Mouse (Mus musculus) liver, embryonic 12.5 days (tissue): ENCODE data around the gene Btg4. TPM values are rescaled to one million over a fixed set of nuclear protein-coding genes. Genes with fewer than 3 reads are reported as not detected.

Experiments
- ATAC-seq: fragments of 200-750 bp; cut with Nextera tagmentation; 2 replicates; pipeline ENCODE4 v1.8.0; 2017; ENCODE audit warnings: moderate number of reproducible peaks, mild to moderate bottlenecking, moderate library complexity
- H3K27ac ChIP-seq: fragments of 300-500 bp; sonication (generic); 2 replicates; pipeline ENCODE4 v1.5.1; 2016; ENCODE audit warnings: mild to moderate bottlenecking
- H3K27me3 ChIP-seq: fragments of 300-500 bp; sonication (generic); replicated peaks from 2 replicates; pipeline ENCODE4 v1.6.1; 2016; ENCODE audit warnings: mild to moderate bottlenecking, moderate library complexity
- H3K36me3 ChIP-seq: fragments of 300-500 bp; sonication (generic); 2 replicates; pipeline ENCODE4 v1.6.1; 2016; ENCODE audit warnings: mild to moderate bottlenecking, moderate library complexity
- H3K4me1 ChIP-seq: fragments of 300-500 bp; sonication (generic); 2 replicates; pipeline ENCODE4 v1.6.1; 2016
- H3K4me2 ChIP-seq: fragments of 300-500 bp; sonication (generic); 2 replicates; pipeline ENCODE4 v1.6.1; 2016; ENCODE audit warnings: mild to moderate bottlenecking, moderate library complexity
- H3K4me3 ChIP-seq: fragments of 300-500 bp; sonication (generic); 2 replicates; pipeline ENCODE4 v1.5.1; 2016; ENCODE audit warnings: mild to moderate bottlenecking, moderate library complexity
- H3K9ac ChIP-seq: fragments of 300-500 bp; sonication (generic); 2 replicates; pipeline ENCODE4 v1.6.1; 2016; ENCODE audit warnings: mild to moderate bottlenecking, moderate library complexity
- H3K9me3 ChIP-seq: fragments of 300-500 bp; sonication (generic); replicated peaks from 2 replicates; pipeline ENCODE4 v1.6.1; 2016; ENCODE audit warnings: mild to moderate bottlenecking, moderate library complexity
- WGBS: fragments of 180-500 bp; shearing (Covaris S2); methylation state at CpG from one replicate; pipeline ENCODE4 v1.1.7; 2016; ENCODE audit not compliant: insufficient replicate concordance; 5-methylcytosine and 5-hydroxymethylcytosine counted together
- polyA plus RNA-seq: library from polyadenylated mRNA; unstranded; fragments of >200 nt; fragmentation: Nextera tagmentation; extraction: Ambion mirVana; gene quantifications from 2 replicates; pipeline ENCODE4 v1.2.1, GENCODE M21; 2016

Gene Btg4
- polyA plus RNA-seq, 1 experiment from 2014 or later: not detected

DNA sequence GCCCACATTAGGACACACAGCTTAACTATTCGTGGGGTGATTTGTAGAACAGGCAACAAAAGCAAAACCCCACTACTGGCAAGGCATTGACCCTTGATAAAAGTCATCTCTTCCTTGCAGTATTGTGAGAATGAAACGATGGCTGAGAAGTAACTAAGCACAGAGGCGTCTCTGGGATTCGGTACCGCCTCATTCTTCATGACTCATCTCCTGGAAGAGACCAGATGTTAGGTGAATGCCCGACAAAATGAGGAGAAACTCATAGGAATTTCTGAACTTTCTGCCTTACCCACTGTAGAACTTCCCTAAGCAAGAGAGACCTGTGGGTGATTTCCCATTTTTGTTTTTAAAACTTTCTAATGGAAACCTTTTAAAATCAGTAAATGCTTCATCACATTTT, 18.6 kb upstream of the Btg4 start:
- no peaks in the 10 kb centered on the region for H3K36me3 ChIP-seq
- H3K4me1 ChIP-seq: no peaks in the 10 kb centered on the region
- no peak overlapping the region for H3K4me3 ChIP-seq
- no peak overlapping the region for H3K9ac ChIP-seq
- no peaks in the 10 kb centered on the region for H3K27me3 ChIP-seq
- H3K9me3 ChIP-seq: no peaks in the 10 kb centered on the region
- no peak overlapping the region for H3K4me2 ChIP-seq
- 56% methylated on average over 6 of the region's 6 CpGs for WGBS
- H3K27ac ChIP-seq: no peak overlapping the region
- no peak for ATAC-seq

GRCm38 (mm10) chr9:51052180-51052579, 8.5 kb upstream of the Btg4 start:
- WGBS: 29% methylated on average over 3 of the region's 3 CpGs
- H3K4me1 ChIP-seq: peaks cover 10% of the 10 kb centered on the region
- H3K27me3 ChIP-seq: no peaks in the 10 kb centered on the region
- no peak overlapping the region for H3K9ac ChIP-seq
- H3K9me3 ChIP-seq: no peaks in the 10 kb centered on the region
- H3K36me3 ChIP-seq: no peaks in the 10 kb centered on the region
- no peak for ATAC-seq
- no peak overlapping the region for H3K4me2 ChIP-seq
- H3K4me3 ChIP-seq: no peak overlapping the region
- no peak overlapping the region for H3K27ac ChIP-seq

DNA sequence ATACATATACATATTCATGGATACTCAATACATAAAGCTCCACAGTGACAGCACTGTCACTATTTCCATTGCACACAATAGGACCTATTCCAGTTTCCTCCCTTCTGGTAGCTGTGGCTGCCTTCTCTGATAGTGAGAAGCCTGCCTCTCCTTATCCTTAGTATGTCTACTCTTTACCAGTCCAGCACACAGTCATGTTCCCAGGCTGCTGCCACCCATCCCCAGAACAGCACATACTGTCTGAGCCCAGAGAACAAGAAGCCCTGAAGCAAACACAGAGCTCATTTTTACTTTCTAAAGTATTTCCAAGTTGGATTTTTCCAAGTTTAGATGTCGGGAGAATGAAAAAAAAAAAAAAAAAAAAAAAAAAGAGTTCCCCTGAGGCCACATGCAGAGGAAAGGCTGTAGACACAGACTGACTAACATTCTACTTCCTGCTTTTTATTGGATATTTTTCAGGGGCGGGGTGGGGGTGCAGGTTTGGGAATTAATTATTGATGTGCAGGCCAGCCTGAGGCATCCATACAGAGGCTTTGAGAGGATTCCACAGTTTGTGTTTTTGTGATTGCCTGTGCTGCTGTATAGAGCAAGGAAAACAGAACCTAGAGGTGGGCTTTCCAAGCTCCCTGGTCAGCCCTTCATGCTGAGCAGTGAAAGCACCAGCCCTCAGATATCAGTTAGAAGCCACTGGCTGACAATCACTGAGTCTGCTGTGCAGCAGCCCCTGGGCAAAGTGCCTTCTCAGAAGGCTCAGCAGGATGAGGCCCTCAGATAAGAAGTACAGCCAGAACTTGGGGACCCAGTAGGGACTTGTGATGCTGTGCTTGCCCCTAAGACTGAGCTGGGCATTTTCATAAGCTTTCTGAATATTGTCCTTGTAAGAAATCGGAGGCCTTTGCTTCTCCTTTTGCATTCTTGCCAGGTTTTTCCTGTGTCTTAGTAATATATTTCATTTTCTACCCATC, 4.1 kb upstream of the Btg4 start:
- no peak overlapping the region for H3K4me2 ChIP-seq
- H3K9ac ChIP-seq: no peak overlapping the region
- H3K27ac ChIP-seq: no peak overlapping the region
- WGBS: 54% methylated on average over 3 of the region's 3 CpGs
- H3K4me3 ChIP-seq: no peak overlapping the region
- H3K9me3 ChIP-seq: no peaks in the 10 kb centered on the region
- H3K4me1 ChIP-seq: peaks cover 11% of the 10 kb centered on the region
- ATAC-seq: peak; percentile 54
- H3K27me3 ChIP-seq: no peaks in the 10 kb centered on the region
- no peaks in the 10 kb centered on the region for H3K36me3 ChIP-seq

DNA sequence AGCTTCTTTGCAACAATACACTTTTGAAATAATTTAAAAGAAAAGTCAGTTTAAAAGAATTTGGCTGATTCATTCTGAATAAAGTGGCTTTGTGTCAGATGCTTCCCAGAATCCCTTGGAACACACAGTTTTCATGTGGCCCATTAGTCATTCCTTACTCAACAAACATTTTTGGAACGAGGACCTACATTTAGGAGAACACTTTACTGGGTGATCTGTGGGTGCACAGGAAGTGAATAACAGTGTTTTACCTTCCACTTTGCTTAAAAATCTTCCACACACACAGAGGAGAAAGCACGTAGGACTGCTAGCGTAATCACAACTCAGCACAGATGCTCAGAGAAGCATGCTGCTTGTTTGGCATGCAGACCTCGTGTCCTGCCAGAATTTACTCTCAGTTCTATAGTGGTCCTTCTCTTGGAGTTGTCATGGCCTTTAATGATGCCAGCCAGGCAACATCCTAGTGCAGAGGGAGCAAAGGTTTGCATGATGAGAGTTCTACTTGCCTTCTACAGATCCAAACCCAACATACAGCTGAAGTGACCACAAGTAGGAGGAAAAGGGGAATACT, 1.7 kb upstream of the Btg4 start:
- no peak for ATAC-seq
- 56% methylated on average over 4 of the region's 4 CpGs for WGBS
- Histone ChIP-seq H3K9ac (no peak overlapping the region), H3K4me3 (no peak overlapping the region), H3K9me3 (no peaks in the 10 kb centered on the region), H3K27me3 (no peaks in the 10 kb centered on the region), H3K27ac (no peak overlapping the region), H3K4me1 (peaks cover 11% of the 10 kb centered on the region), H3K4me2 (no peak overlapping the region), H3K36me3 (no peaks in the 10 kb centered on the region)

DNA sequence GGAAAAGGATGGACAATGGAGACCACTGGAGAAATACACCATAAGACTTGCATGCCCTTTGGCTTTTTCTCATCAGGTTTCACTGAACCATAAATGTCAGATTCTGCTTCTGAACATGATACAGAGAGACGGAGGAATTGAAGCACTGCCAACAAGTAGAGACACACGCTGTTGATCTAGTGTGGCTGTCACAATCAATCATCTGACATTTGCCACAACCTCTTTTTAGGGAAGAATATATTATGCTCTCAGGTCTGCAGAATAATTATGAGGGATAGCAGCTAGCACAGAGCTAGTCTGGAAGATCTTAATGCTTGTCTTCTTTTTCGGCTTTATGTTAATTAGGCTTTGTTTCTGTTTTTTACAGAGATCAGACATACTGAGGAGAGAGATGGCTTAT, 7.5 kb downstream of the Btg4 start:
- Histone ChIP-seq H3K4me2 (no peak overlapping the region), H3K27me3 (no peaks in the 10 kb centered on the region), H3K27ac (no peak overlapping the region), H3K4me3 (no peak overlapping the region), H3K36me3 (no peaks in the 10 kb centered on the region), H3K4me1 (0 out of 2 replicates have a peak, but pooled peaks cover 5% of the 10 kb centered on the region), H3K9me3 (no peaks in the 10 kb centered on the region), H3K9ac (no peak overlapping the region)
- no peak for ATAC-seq
- 60% methylated on average over 3 of the region's 3 CpGs for WGBS

DNA sequence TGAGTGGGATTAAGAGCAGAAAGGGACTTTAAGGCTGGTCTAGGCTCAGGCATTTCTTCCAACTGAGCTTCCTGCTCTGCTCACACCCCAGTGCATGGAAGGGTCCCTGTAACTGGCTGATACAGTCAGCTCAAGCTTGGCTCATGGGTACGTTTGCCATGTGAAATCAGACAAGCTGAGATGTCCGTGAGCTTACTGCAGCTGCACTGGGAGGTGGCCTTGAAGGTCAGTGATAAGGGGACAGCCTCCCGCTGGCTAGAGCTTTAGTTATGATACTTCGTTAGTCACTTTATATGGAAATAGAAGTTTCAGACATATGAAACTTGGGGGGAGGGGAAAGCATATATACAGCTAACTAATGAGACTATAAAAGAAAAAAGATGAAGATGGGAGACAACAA, 10.1 kb downstream of the Btg4 start:
- H3K27ac ChIP-seq: no peak overlapping the region
- H3K36me3 ChIP-seq: no peaks in the 10 kb centered on the region
- peaks cover 7% of the 10 kb centered on the region for H3K27me3 ChIP-seq
- H3K4me2 ChIP-seq: no peak overlapping the region
- no peaks in the 10 kb centered on the region for H3K9me3 ChIP-seq
- peaks cover 14% of the 10 kb centered on the region for H3K4me1 ChIP-seq
- no peak for ATAC-seq
- H3K4me3 ChIP-seq: no peak overlapping the region
- WGBS: 26% methylated on average over 4 of the region's 4 CpGs
- H3K9ac ChIP-seq: no peak overlapping the region

GRCm38 (mm10) chr9:51075780-51076179, 15.1 kb downstream of the Btg4 start:
- peaks cover 30% of the 10 kb centered on the region for H3K4me1 ChIP-seq
- no peak overlapping the region for H3K9ac ChIP-seq
- peak overlapping the region; percentile 56 for H3K4me3 ChIP-seq
- H3K36me3 ChIP-seq: no peaks in the 10 kb centered on the region
- WGBS: 23% methylated on average over 3 of the region's 3 CpGs
- H3K4me2 ChIP-seq: peak overlapping the region; percentile 81
- H3K27me3 ChIP-seq: peaks cover 11% of the 10 kb centered on the region
- ATAC-seq: no peak
- no peaks in the 10 kb centered on the region for H3K9me3 ChIP-seq
- H3K27ac ChIP-seq: no peak overlapping the region

GRCm38 (mm10) chr9:51076300-51076978, 15.7 kb downstream of the Btg4 start:
- peak overlapping the region; percentile 55 for H3K9ac ChIP-seq
- 2% methylated on average over 17 of the region's 17 CpGs for WGBS
- H3K36me3 ChIP-seq: no peaks in the 10 kb centered on the region
- H3K4me1 ChIP-seq: peaks cover 30% of the 10 kb centered on the region
- H3K27ac ChIP-seq: peak overlapping the region; percentile 32; the same call in 1 of the 2 replicates
- H3K4me3 ChIP-seq: peak overlapping the region; percentile 56
- H3K27me3 ChIP-seq: peaks cover 11% of the 10 kb centered on the region
- H3K9me3 ChIP-seq: no peaks in the 10 kb centered on the region
- ATAC-seq: peak; percentile 40
- H3K4me2 ChIP-seq: peak overlapping the region; percentile 81

DNA sequence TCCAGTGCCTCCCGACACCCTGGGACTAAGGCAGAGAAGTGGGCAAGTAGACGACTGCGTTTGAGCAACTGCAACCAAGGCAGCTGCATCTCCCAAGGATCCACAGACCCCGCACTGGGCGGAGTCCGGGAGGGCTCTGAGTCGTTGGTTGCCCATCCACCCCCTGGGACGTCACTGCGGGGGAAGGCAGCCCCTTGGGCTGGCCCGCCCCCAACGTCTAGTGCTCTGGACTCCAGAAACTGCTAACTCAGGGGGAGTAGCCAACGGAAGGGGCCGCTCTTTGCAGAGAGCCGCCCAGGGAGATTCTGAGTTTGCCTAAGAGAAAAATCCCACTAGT, 16.2 kb downstream of the Btg4 start, which contains the start of gene Layn:
Gene Layn (minus strand): TSS at position 116 of the 337 bp plus-strand sequence.
- Histone ChIP-seq H3K27ac (peak within 1 kb of the TSS; percentile 32; the same call in 1 of the 2 replicates), H3K4me2 (peak within 1 kb of the TSS; percentile 81), H3K9me3 (no peaks in the 10 kb centered on the region), H3K4me3 (peak within 1 kb of the TSS; percentile 56), H3K9ac (peak within 1 kb of the TSS; percentile 55), H3K36me3 (no peaks in the 10 kb centered on the region), H3K27me3 (peaks cover 11% of the 10 kb centered on the region), H3K4me1 (peaks cover 30% of the 10 kb centered on the region)
- ATAC-seq: peak; percentile 89
- under 1% methylated on average over 14 of the region's 14 CpGs for WGBS

- H3K4me2 ChIP-seq: no peak overlapping the region
- H3K9ac ChIP-seq: no peak overlapping the region
- 66% methylated on average over 5 of the region's 5 CpGs for WGBS
- no peak overlapping the region for H3K27ac ChIP-seq
- H3K4me3 ChIP-seq: no peak overlapping the region
- peaks cover 13% of the 10 kb centered on the region for H3K4me1 ChIP-seq
- H3K36me3 ChIP-seq: no peaks in the 10 kb centered on the region
- no peaks in the 10 kb centered on the region for H3K9me3 ChIP-seq
- no peaks in the 10 kb centered on the region for H3K27me3 ChIP-seq
- no peak for ATAC-seq
Measured at GRCm38 (mm10) chr9:51081614-51082013, 20.9 kb downstream of the Btg4 start.

- Histone ChIP-seq H3K4me2 (no peak overlapping the region), H3K9ac (no peak overlapping the region), H3K4me1 (peaks cover 7% of the 10 kb centered on the region), H3K27me3 (peaks cover 9% of the 10 kb centered on the region), H3K27ac (no peak overlapping the region), H3K4me3 (no peak overlapping the region), H3K36me3 (no peaks in the 10 kb centered on the region), H3K9me3 (no peaks in the 10 kb centered on the region)
- 26% methylated on average over 5 of the region's 5 CpGs for WGBS
- peak; percentile 47; the same call in 1 of the 2 replicates for ATAC-seq
Measured at GRCm38 (mm10) chr9:51093697-51094096, 33.0 kb downstream of the Btg4 start.

- Histone ChIP-seq H3K36me3 (no peaks in the 10 kb centered on the region), H3K27me3 (peaks cover 27% of the 10 kb centered on the region), H3K9ac (no peak overlapping the region), H3K9me3 (no peaks in the 10 kb centered on the region), H3K4me1 (peaks cover 7% of the 10 kb centered on the region), H3K27ac (no peak overlapping the region), H3K4me3 (no peak overlapping the region), H3K4me2 (no peak overlapping the region)
- 48% methylated on average over 2 of the region's 2 CpGs for WGBS
- no peak for ATAC-seq
Measured at GRCm38 (mm10) chr9:51096306-51096705, 35.6 kb downstream of the Btg4 start.
